Mouse (Mus musculus): Measurements from ENCODE around the gene Sap18b. TPM values are rescaled to one million over a fixed set of nuclear protein-coding genes. Genes with fewer than 3 reads are reported as not detected.

Gene Sap18b
- polyA plus RNA-seq, 1 experiment = 2.8 TPM

- TF ChIP-seq CTCF (IDR thresholded peaks at IDR 0.05; ENCODE audit: control insufficient read depth, insufficient read depth, low read length) (no peak), POLR2A (IDR thresholded peaks at IDR 0.05; ENCODE audit: borderline replicate concordance, control insufficient read depth, low read depth, low read length) (no peak)
- H3K27ac ChIP-seq (ENCODE audit: control insufficient read depth, insufficient read depth, low read depth, low read length, poor library complexity) = no peak overlapping the region
- no peaks in the 10 kb centered on the region; the same call in 1 of the 2 replicates for H3K4me1 ChIP-seq (ENCODE audit: control insufficient read depth, insufficient read depth, low read length)
- H3K4me3 ChIP-seq (replicated peaks; ENCODE audit: control insufficient read depth, low read depth, low read length) = no peak overlapping the region
- WGBS = 17% methylated on average over 3 of the region's 3 CpGs
Observed at GRCm38 (mm10) chr8:95810184-95810591, 15.0 kb upstream of the Sap18b start.

- Histone ChIP-seq H3K4me1 (ENCODE audit: control insufficient read depth, insufficient read depth, low read length) (no peaks in the 10 kb centered on the region), H3K4me3 (replicated peaks; ENCODE audit: control insufficient read depth, low read depth, low read length) (no peak overlapping the region), H3K27ac (ENCODE audit: control insufficient read depth, insufficient read depth, low read depth, low read length, poor library complexity) (no peak overlapping the region)
- WGBS = 83% methylated on average over 6 of the region's 6 CpGs
- TF ChIP-seq CTCF (IDR thresholded peaks at IDR 0.05; ENCODE audit: control insufficient read depth, insufficient read depth, low read length) (no peak), POLR2A (IDR thresholded peaks at IDR 0.05; ENCODE audit: borderline replicate concordance, control insufficient read depth, low read depth, low read length) (no peak)
Observed at GRCm38 (mm10) chr8:95816044-95816708, 9.0 kb upstream of the Sap18b start.

GRCm38 (mm10) chr8:95817597-95817996 is 7.5 kb upstream of the Sap18b start:
- no peaks in the 10 kb centered on the region for H3K4me1 ChIP-seq (ENCODE audit: control insufficient read depth, insufficient read depth, low read length)
- WGBS = 77% methylated on average over 3 of the region's 3 CpGs
- no peak for TF ChIP-seq POLR2A (IDR thresholded peaks at IDR 0.05; ENCODE audit: borderline replicate concordance, control insufficient read depth, low read depth, low read length)
- no peak for TF ChIP-seq CTCF (IDR thresholded peaks at IDR 0.05; ENCODE audit: control insufficient read depth, insufficient read depth, low read length)
- H3K27ac ChIP-seq (ENCODE audit: control insufficient read depth, insufficient read depth, low read depth, low read length, poor library complexity) = no peak overlapping the region
- no peak overlapping the region for H3K4me3 ChIP-seq (replicated peaks; ENCODE audit: control insufficient read depth, low read depth, low read length)

GRCm38 (mm10) chr8:95818211-95818610 is 6.9 kb upstream of the Sap18b start:
- Histone ChIP-seq H3K4me1 (ENCODE audit: control insufficient read depth, insufficient read depth, low read length) (no peaks in the 10 kb centered on the region), H3K27ac (ENCODE audit: control insufficient read depth, insufficient read depth, low read depth, low read length, poor library complexity) (no peak overlapping the region), H3K4me3 (replicated peaks; ENCODE audit: control insufficient read depth, low read depth, low read length) (no peak overlapping the region)
- WGBS = 73% methylated on average over 1 of the region's 1 CpGs
- TF ChIP-seq POLR2A (IDR thresholded peaks at IDR 0.05; ENCODE audit: borderline replicate concordance, control insufficient read depth, low read depth, low read length) (no peak), CTCF (IDR thresholded peaks at IDR 0.05; ENCODE audit: control insufficient read depth, insufficient read depth, low read length) (no peak)

GRCm38 (mm10) chr8:95821266-95821665 is 3.9 kb upstream of the Sap18b start:
- TF ChIP-seq POLR2A (IDR thresholded peaks at IDR 0.05; ENCODE audit: borderline replicate concordance, control insufficient read depth, low read depth, low read length) (no peak), CTCF (IDR thresholded peaks at IDR 0.05; ENCODE audit: control insufficient read depth, insufficient read depth, low read length) (no peak)
- no peaks in the 10 kb centered on the region for H3K4me1 ChIP-seq (ENCODE audit: control insufficient read depth, insufficient read depth, low read length)
- no peak overlapping the region for H3K4me3 ChIP-seq (replicated peaks; ENCODE audit: control insufficient read depth, low read depth, low read length)
- WGBS = 85% methylated on average over 6 of the region's 6 CpGs
- no peak overlapping the region for H3K27ac ChIP-seq (ENCODE audit: control insufficient read depth, insufficient read depth, low read depth, low read length, poor library complexity)

- no peak overlapping the region for H3K4me3 ChIP-seq (replicated peaks; ENCODE audit: control insufficient read depth, low read depth, low read length)
- no peak for TF ChIP-seq POLR2A (IDR thresholded peaks at IDR 0.05; ENCODE audit: borderline replicate concordance, control insufficient read depth, low read depth, low read length)
- no peak for TF ChIP-seq CTCF (IDR thresholded peaks at IDR 0.05; ENCODE audit: control insufficient read depth, insufficient read depth, low read length)
- no peak overlapping the region for H3K27ac ChIP-seq (ENCODE audit: control insufficient read depth, insufficient read depth, low read depth, low read length, poor library complexity)
- WGBS = 76% methylated on average over 5 of the region's 5 CpGs
- no peaks in the 10 kb centered on the region for H3K4me1 ChIP-seq (ENCODE audit: control insufficient read depth, insufficient read depth, low read length)
Observed at GRCm38 (mm10) chr8:95822096-95822495, 3.0 kb upstream of the Sap18b start.

GRCm38 (mm10) chr8:95822699-95823098 is 2.4 kb upstream of the Sap18b start:
- Histone ChIP-seq H3K4me1 (ENCODE audit: control insufficient read depth, insufficient read depth, low read length) (no peaks in the 10 kb centered on the region), H3K4me3 (replicated peaks; ENCODE audit: control insufficient read depth, low read depth, low read length) (no peak overlapping the region), H3K27ac (ENCODE audit: control insufficient read depth, insufficient read depth, low read depth, low read length, poor library complexity) (no peak overlapping the region)
- 68% methylated on average over 3 of the region's 3 CpGs for WGBS
- no peak for TF ChIP-seq POLR2A (IDR thresholded peaks at IDR 0.05; ENCODE audit: borderline replicate concordance, control insufficient read depth, low read depth, low read length)
- TF ChIP-seq CTCF (IDR thresholded peaks at IDR 0.05; ENCODE audit: control insufficient read depth, insufficient read depth, low read length) = no peak

GRCm38 (mm10) chr8:95830144-95830543 is 5.0 kb downstream of the Sap18b start:
- H3K4me1 ChIP-seq (ENCODE audit: control insufficient read depth, insufficient read depth, low read length) = no peaks in the 10 kb centered on the region; the same call in 1 of the 2 replicates
- no peak overlapping the region for H3K27ac ChIP-seq (ENCODE audit: control insufficient read depth, insufficient read depth, low read depth, low read length, poor library complexity)
- no peak overlapping the region for H3K4me3 ChIP-seq (replicated peaks; ENCODE audit: control insufficient read depth, low read depth, low read length)
- TF ChIP-seq CTCF (IDR thresholded peaks at IDR 0.05; ENCODE audit: control insufficient read depth, insufficient read depth, low read length) (no peak), POLR2A (IDR thresholded peaks at IDR 0.05; ENCODE audit: borderline replicate concordance, control insufficient read depth, low read depth, low read length) (no peak)
- WGBS = 75% methylated on average over 3 of the region's 3 CpGs

Data from bone marrow, adult 2 months (tissue).